Mouse (Mus musculus) ES-E14 (cell line): ENCODE data around the gene Nav3.

Experiments
- CHD2 ChIP-seq: IDR thresholded peaks from 2 replicates; pipeline ENCODE4 v1.6.1; 2014; ENCODE audit warnings: mild to moderate bottlenecking, low read depth, low read length, inconsistent platforms
- MAFK ChIP-seq: IDR thresholded peaks from 2 replicates; pipeline ENCODE4 v1.6.1; 2014; ENCODE audit warnings: mild to moderate bottlenecking, low read depth, low read length, inconsistent platforms; ENCODE audit not compliant: insufficient read depth
- ZC3H11A ChIP-seq: IDR thresholded peaks from 2 replicates; pipeline ENCODE4 v1.6.1; 2012; ENCODE audit warnings: low read depth, mild to moderate bottlenecking, inconsistent platforms, low read length, borderline replicate concordance
- ZNF384 ChIP-seq: IDR thresholded peaks from 2 replicates; pipeline ENCODE4 v1.6.1; 2012; ENCODE audit warnings: low read depth, low read length, inconsistent platforms

DNA sequence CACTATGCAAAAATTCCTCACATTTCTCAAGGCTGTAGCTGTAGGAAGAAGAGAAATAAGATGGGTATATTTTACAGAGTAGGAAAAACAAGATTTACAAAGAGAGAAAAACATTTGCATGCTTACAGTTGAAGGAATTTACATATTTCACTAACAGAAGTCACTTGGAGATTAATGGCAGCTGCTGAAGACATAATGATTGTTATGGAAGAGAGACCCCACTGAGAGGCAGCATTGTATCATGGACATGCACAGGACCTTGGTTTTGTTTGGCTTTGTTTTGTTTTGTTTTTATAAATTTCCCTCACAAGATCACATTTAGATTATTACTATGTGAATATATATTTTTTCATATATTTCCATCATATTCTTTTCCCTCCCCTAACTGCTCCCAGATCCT is 335.4 kb downstream of the Nav3 start:
- no peak for TF ChIP-seq ZC3H11A
- TF ChIP-seq MAFK = no peak
- TF ChIP-seq CHD2 = no peak
- no peak for TF ChIP-seq ZNF384
